Mouse (Mus musculus): ENCODE data around the gene Tmprss9.

DNA sequence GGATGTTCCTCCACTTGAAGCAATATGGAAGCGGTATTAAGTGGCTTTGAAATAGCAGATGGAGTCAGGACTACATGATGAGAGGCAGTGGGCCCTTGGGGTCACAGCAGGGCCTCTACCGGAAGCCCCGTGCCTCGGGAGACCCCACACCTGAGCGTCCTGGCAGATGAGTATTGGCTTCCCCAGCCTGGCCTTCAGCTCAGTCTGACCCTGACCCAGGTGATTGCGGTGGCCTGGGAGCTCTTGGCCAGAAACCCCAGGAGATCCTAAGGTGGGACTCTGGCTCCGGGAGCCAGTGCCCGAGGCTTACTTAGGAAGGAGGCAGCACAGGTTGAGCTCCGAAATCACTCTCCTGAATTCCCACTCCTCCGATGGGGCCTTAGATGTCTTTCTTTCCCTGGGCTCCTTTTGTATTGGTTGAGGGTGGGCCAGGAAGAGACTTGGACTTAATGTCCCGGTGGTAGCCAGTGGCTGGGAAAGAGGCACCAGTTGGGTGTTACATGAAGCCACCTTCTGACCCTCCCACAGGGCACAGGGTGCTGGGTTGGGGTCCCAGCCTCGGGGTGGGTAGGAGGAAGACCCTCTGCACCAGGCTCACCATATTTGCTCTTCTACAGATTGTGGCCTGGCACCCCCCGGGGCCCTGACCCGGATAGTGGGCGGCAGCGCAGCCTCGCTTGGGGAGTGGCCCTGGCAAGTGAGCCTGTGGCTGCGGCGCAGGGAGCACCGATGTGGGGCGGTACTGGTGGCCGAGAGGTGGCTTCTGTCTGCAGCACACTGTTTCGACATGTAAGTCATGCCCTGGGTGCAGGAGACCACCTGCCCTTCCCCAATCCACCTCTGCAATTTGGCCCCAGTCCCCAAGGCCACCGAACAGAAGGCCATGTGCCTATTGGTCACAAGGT is 25.2 kb downstream of the Tmprss9 start:
- TF ChIP-seq GATA1 (IDR thresholded peaks at IDR 0.05; ENCODE audit: low read length) (no peak), TAL1 (IDR thresholded peaks at IDR 0.05; ENCODE audit: low read length) (no peak)

Measured in erythroblast, embryonic 14.5 days (primary cell).